Mouse (Mus musculus): Measurements from ENCODE around the gene Pcsk5. TPM values are rescaled to one million over a fixed set of nuclear protein-coding genes. Genes with fewer than 3 reads are reported as not detected.

The Pcsk5 gene
- total RNA-seq, 1 experiment from 2014 or later, result not detected

- ATAC-seq (replicated peaks; ENCODE audit: low read depth, poor library complexity, severe bottlenecking), result no peak
Observed at GRCm38 (mm10) chr19:17752841-17753240, 84.6 kb downstream of the Pcsk5 start.

DNA sequence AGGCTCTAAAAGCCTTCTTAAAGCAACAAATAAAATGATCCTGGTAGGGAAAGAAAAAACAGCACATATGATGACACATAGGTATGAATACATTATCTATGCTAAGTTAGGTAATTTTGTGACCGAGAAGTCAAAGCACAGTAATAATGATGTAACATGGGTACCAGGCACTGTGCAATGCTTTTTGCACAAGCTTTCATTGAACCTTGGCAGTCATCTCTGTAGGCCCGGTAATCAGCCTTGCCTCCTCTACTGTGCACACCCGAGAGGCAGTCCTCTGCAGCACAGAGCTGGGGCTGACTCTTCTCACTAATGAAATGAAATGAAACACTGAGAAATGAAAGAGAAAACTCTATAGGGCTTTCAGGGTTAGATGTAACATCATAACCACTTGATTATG is 89.1 kb downstream of the Pcsk5 start:
- ATAC-seq (replicated peaks; ENCODE audit: low read depth, poor library complexity, severe bottlenecking), result no peak

DNA sequence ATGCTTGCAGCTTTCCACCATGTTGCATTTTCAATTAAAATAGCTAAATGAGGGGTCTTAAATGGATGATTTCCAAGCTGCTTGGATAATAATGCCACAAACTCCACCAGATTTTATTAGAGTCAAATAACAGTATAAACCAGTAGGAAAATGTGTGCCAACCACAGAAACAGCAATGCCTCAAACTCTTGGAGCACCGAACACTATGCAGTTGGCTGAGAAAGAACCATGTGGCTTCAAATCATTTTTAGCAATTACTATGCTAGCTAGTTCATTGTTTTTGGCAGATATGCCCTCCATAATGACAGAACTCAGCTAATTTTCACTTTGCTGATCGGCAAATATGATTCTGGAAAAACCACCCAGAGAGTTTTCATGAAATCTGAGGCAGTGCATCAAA is 92.1 kb downstream of the Pcsk5 start:
- no peak for ATAC-seq (replicated peaks; ENCODE audit: low read depth, poor library complexity, severe bottlenecking)

- ATAC-seq (replicated peaks; ENCODE audit: low read depth, poor library complexity, severe bottlenecking), result no peak
Observed at GRCm38 (mm10) chr19:17744474-17745069, 92.9 kb downstream of the Pcsk5 start.

GRCm38 (mm10) chr19:17741465-17741864 is 96.0 kb downstream of the Pcsk5 start:
- no peak for ATAC-seq (replicated peaks; ENCODE audit: low read depth, poor library complexity, severe bottlenecking)

- no peak for ATAC-seq (replicated peaks; ENCODE audit: low read depth, poor library complexity, severe bottlenecking)
Observed at GRCm38 (mm10) chr19:17732676-17733277, 104.7 kb downstream of the Pcsk5 start.

DNA sequence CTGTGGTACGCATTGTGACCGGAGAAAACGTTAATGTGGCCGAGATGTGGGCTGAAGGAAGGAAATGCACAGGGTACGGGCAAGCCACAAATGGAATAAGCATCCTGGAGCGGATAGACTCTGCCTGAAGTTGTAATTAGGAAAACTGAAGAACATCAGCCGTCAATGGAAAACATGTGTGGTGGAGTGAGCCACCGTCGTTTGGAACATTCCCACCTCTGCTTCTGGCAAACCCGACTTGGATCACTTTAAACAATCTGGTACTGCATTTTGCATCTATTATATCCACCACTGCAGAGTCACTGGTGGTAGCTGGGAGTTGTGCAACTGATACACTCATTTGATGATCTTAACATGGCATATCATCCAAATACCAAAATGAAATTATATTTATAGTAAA is 120.4 kb downstream of the Pcsk5 start:
- no peak for ATAC-seq (replicated peaks; ENCODE audit: low read depth, poor library complexity, severe bottlenecking)

DNA sequence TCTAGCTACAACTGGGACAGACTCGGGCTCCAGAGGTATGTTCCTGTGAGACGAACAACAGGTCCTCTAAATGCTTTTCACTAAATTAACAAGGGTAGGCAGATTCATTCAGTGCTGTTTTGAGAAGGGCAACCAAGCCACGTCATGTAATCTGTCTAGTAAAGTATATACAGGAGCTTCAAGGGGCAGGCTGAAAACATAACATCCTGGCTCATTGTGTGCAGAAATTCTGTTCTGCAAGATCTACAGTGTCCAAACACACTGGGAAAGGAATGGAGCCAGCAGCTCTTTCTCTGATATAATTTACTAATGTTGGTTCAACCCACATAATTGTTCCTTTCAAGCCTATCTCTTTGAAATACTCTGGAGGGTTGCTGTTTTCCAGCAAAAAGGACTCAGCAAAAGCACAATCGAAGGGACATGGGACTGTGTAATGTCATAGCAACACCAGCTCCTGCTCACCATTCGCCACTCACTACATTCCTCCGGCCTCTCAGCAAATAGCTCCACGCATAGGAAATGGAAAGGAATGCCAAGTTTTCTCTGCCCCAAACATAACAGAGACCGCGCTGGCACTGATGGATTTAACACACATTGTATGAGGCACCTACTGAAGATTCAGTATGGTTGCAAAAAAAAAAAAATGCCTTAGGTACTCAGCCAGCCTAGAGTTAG is 122.0 kb downstream of the Pcsk5 start:
- ATAC-seq (replicated peaks; ENCODE audit: low read depth, poor library complexity, severe bottlenecking), result no peak

DNA sequence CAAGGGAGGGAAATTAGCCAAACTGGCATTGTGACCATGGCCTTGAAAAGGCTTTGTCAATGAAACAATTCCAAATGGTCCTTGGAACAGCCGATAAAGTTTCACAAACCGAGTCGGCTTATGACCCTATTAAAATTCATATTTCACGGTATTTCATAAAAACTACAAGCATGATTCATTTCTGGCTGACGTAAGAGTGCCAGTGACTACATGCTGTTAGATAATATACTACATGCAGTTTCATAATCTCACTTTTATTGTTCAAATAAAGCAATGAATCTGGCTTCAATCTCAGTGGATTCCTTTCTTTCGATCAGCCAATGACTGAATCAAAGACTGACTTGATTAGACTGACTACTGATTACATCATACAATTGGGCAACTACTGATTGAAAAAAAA is 145.8 kb downstream of the Pcsk5 start:
- no peak for ATAC-seq (replicated peaks; ENCODE audit: low read depth, poor library complexity, severe bottlenecking)

GRCm38 (mm10) chr19:17678371-17678770 is 159.1 kb downstream of the Pcsk5 start:
- ATAC-seq (replicated peaks; ENCODE audit: low read depth, poor library complexity, severe bottlenecking), result no peak

- no peak for ATAC-seq (replicated peaks; ENCODE audit: low read depth, poor library complexity, severe bottlenecking)
Observed at GRCm38 (mm10) chr19:17662676-17663075, 174.8 kb downstream of the Pcsk5 start.

DNA sequence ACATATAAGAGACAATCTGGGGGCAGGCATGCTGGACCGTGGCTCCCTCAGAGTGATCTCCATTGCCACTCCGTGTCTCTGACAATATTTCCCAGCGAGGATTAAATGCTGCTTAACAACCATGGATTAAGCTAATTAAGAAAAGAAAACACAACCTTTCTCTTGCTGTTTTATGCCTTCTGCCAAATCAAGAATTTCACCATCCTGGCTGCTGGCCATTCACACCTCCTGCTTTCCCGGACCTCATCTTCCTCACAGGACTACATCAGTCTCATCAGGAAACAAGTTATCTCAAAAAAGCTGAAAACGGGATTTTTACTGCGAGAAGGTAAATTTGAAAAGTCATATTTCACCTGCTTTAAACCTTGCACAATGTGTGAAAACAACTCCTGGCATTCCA is 175.2 kb downstream of the Pcsk5 start:
- no peak for ATAC-seq (replicated peaks; ENCODE audit: low read depth, poor library complexity, severe bottlenecking)

DNA sequence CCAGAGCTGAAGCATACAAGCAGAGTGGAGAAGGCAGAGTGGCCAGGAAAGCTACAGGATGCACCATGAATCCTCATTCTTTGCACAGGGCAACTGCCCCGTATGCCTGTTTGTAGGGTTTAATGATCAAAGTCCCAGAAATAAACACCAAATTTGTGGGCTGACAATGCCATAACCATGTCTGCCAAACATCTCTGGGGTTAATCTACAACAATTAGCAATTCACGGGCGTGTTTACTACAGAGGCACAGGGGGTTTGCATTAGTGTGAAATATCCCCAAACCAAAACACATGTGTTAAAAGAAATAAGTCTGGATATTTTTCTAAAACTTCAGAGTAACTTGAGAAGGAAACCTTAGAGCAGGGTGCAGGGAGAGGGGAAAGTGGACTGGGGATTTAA is 178.1 kb downstream of the Pcsk5 start:
- no peak for ATAC-seq (replicated peaks; ENCODE audit: low read depth, poor library complexity, severe bottlenecking)

DNA sequence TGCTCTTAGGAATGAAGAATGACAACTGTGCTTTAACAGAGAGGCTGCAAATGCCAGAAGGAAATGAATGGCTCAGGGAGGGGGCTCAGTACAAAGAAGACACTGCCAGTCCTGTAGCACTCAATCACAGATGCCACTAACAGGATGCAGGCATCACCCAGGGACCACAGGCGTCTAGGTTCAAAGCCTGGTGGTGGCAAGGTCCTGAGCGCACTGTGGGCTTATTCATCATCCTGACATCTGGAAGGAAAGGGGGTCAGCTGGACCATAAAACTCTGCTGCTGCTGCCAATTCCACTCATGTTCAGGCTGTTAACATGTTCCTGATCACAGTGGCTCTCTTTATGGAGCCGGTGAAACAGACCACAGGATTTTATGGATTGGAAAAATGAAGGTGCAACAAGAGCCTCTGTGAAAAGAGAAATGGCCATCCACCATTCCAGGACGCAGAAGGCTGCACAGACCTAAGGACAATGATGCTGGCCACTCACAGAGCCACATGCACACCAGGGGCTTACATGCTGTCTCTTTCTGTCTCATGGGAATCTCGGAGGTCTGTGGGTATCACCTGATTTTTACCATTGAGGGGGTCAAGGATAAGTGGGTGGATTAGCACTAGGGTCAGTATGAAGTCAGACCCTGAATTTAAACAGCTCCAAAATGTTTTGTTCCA is 186.5 kb downstream of the Pcsk5 start:
- ATAC-seq (replicated peaks; ENCODE audit: low read depth, poor library complexity, severe bottlenecking), result no peak

DNA sequence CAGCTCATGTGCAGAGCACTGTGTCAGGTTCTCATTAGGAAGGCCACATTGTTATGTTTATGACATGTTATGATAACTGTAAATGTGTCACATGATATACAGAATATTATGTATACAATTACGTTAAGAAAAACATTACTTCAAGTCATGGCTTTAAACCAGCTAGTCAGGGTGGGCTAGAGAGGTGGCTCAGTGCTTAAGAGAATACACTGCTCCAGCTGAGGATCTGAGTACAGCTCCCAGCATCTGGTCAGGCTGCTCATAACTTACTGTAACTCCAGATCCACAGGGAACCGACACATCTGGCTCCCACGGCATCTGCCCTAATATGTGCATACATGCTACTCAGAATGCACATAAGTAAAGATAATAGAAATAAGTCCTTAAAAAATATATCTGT is 187.5 kb downstream of the Pcsk5 start:
- no peak for ATAC-seq (replicated peaks; ENCODE audit: low read depth, poor library complexity, severe bottlenecking)

- no peak for ATAC-seq (replicated peaks; ENCODE audit: low read depth, poor library complexity, severe bottlenecking)
Observed at GRCm38 (mm10) chr19:17643128-17643797, 194.2 kb downstream of the Pcsk5 start.

DNA sequence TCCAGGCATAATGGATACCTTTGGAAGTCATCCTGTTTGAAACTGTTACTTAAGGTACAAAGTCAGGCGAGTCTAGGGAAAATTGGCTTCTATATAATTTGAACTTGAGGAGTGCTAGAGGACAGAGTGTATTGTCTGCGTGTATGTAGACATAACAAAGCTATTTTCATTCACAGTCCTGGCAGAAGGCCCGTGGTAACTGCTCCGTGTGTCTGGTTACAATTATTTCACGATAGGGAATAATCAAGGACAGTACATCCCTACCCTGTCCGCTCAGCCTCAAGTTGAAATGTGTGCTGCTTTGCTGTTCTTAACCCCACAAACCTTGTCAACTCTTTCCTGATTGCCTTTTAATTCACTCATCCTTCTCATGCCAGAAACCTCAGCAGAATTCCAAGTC is 201.4 kb downstream of the Pcsk5 start:
- ATAC-seq (replicated peaks; ENCODE audit: low read depth, poor library complexity, severe bottlenecking), result no peak

DNA sequence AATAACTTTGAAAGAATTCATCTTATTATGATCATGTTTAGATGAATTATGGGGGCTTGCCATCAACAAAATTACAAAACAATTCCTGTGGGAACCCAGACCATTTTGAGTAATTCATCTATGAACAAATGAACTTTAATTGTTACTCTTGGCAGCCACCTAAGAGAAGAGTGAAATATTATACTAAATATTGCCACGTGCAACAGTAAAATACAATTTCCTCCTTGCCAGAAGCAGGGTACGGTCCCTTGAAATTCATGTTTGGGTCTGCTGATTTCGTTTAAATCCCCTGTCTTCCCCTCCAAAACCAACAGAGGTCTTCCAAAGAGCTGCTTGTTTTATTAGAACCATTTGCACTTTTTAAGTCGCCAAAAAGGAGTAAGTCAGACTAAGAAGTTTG is 221.8 kb downstream of the Pcsk5 start:
- no peak for ATAC-seq (replicated peaks; ENCODE audit: low read depth, poor library complexity, severe bottlenecking)

GRCm38 (mm10) chr19:17606510-17606909 is 230.9 kb downstream of the Pcsk5 start:
- ATAC-seq (replicated peaks; ENCODE audit: low read depth, poor library complexity, severe bottlenecking), result no peak

- no peak for ATAC-seq (replicated peaks; ENCODE audit: low read depth, poor library complexity, severe bottlenecking)
Observed at GRCm38 (mm10) chr19:17606093-17606492, 231.3 kb downstream of the Pcsk5 start.

- ATAC-seq (replicated peaks; ENCODE audit: low read depth, poor library complexity, severe bottlenecking), result no peak
Observed at GRCm38 (mm10) chr19:17603322-17603721, 234.1 kb downstream of the Pcsk5 start.
